Mouse (Mus musculus): ENCODE data around the gene Nod2. TPM values are rescaled to one million over a fixed set of nuclear protein-coding genes. Genes with fewer than 3 reads are reported as not detected.

Gene Nod2
- polyA plus RNA-seq, 1 experiment from 2014 or later, result 0.13 TPM

DNA sequence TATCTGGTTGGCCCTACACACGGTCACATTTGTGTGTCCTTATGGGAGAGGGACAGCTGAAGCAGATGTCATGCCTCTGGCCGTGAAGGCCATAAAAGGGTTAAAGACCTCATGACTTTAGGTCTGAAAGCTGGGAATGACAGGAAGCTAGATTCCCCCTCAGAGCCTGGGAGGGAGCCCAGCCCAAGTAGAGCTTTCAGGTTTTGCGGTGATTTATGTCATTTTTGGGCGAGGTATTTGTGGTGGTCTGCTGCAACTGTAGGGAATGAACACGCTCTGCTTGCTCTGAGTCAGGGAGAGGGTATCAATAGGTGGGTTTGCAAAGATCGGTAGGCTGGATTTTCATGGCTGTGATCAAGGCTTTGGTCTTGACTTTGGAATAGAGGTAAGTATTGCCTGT lies 42.8 kb downstream of the Nod2 start:
- no peaks in the 10 kb centered on the region for H3K36me3 ChIP-seq (ENCODE audit: control insufficient read depth, insufficient read depth, low read length)
- WGBS, result 74% methylated on average over 6 of the region's 6 CpGs
- no peak overlapping the region for H3K4me2 ChIP-seq (replicated peaks; ENCODE audit: low read depth, low read length)
- no peak overlapping the region for H3K4me3 ChIP-seq (ENCODE audit: low read depth, low read length)
- no peak overlapping the region for H3K9ac ChIP-seq (replicated peaks; ENCODE audit: low read depth, low read length)
- H3K27ac ChIP-seq (ENCODE audit: low read length), result no peak overlapping the region
- no peaks in the 10 kb centered on the region for H3K4me1 ChIP-seq (ENCODE audit: control insufficient read depth, insufficient read depth, low read length)
- H3K27me3 ChIP-seq (ENCODE audit: control insufficient read depth, insufficient read depth, low read length), result no peaks in the 10 kb centered on the region
- no peak for ATAC-seq (ENCODE audit: insufficient number of reproducible peaks, insufficient read depth, low FRiP score, low read depth)
- H3K9me3 ChIP-seq (ENCODE audit: control insufficient read depth, low read depth, low read length), result no peaks in the 10 kb centered on the region

DNA sequence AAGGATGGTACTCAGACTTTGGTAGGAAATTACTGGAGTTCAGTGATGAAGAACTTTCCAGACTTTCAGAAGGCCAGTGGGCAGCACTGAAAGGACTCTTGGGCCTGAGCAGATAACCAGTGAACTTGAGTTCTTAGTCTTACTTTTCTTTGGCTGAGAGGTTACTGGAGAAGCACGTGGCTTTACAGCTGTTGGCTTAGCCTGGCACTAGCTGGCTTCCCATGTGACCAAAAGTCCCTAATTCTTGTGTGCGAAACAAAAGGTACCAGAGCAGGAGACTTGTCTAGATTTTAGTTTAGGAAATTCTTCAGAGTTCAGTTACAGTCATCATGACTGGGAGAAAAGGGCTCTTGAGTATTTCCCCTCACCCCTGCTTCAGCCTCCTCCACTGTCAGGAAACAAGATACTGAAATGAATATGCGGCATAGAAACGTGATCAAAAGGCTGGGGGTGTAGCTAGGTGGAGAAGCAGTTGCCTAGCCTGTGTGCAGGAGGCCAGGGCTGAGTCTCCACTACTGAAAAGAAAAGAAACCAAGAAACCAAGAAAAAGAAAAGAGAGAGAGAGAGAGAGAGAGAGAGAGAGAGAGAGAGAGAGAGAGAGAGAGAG lies 44.3 kb downstream of the Nod2 start:
- H3K4me1 ChIP-seq (ENCODE audit: control insufficient read depth, insufficient read depth, low read length), result no peaks in the 10 kb centered on the region
- no peaks in the 10 kb centered on the region for H3K9me3 ChIP-seq (ENCODE audit: control insufficient read depth, low read depth, low read length)
- H3K36me3 ChIP-seq (ENCODE audit: control insufficient read depth, insufficient read depth, low read length), result no peaks in the 10 kb centered on the region
- H3K4me3 ChIP-seq (ENCODE audit: low read depth, low read length), result no peak overlapping the region
- no peak for ATAC-seq (ENCODE audit: insufficient number of reproducible peaks, insufficient read depth, low FRiP score, low read depth)
- no peak overlapping the region for H3K9ac ChIP-seq (replicated peaks; ENCODE audit: low read depth, low read length)
- no peaks in the 10 kb centered on the region for H3K27me3 ChIP-seq (ENCODE audit: control insufficient read depth, insufficient read depth, low read length)
- H3K4me2 ChIP-seq (replicated peaks; ENCODE audit: low read depth, low read length), result no peak overlapping the region
- no peak overlapping the region for H3K27ac ChIP-seq (ENCODE audit: low read length)
- 37% methylated on average over 4 of the region's 4 CpGs for WGBS

DNA sequence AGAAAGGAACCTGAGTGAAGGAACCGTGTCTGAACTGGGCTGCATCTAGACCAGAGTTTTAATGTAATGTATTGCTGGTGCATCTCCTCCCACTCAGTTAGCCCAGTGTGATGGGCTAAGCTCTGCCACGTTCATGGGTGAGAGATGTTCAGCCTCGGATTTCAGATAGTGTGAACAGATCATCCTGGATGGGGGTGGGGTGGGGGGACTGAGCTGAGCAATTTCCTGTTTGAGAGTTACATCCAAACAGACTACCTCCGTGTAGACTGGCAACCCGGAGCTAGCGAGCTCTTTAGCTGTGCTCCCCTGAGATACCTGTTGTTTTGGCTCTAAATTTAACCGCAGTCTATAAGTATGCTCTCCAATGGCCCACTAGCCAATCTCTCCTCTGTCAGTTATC lies 44.8 kb downstream of the Nod2 start:
- no peak for ATAC-seq (ENCODE audit: insufficient number of reproducible peaks, insufficient read depth, low FRiP score, low read depth)
- no peaks in the 10 kb centered on the region for H3K36me3 ChIP-seq (ENCODE audit: control insufficient read depth, insufficient read depth, low read length)
- H3K9ac ChIP-seq (replicated peaks; ENCODE audit: low read depth, low read length), result no peak overlapping the region
- no peaks in the 10 kb centered on the region for H3K27me3 ChIP-seq (ENCODE audit: control insufficient read depth, insufficient read depth, low read length)
- no peak overlapping the region for H3K27ac ChIP-seq (ENCODE audit: low read length)
- 28% methylated on average over 7 of the region's 7 CpGs for WGBS
- no peak overlapping the region for H3K4me2 ChIP-seq (replicated peaks; ENCODE audit: low read depth, low read length)
- no peaks in the 10 kb centered on the region for H3K4me1 ChIP-seq (ENCODE audit: control insufficient read depth, insufficient read depth, low read length)
- H3K4me3 ChIP-seq (ENCODE audit: low read depth, low read length), result no peak overlapping the region
- no peaks in the 10 kb centered on the region for H3K9me3 ChIP-seq (ENCODE audit: control insufficient read depth, low read depth, low read length)

DNA sequence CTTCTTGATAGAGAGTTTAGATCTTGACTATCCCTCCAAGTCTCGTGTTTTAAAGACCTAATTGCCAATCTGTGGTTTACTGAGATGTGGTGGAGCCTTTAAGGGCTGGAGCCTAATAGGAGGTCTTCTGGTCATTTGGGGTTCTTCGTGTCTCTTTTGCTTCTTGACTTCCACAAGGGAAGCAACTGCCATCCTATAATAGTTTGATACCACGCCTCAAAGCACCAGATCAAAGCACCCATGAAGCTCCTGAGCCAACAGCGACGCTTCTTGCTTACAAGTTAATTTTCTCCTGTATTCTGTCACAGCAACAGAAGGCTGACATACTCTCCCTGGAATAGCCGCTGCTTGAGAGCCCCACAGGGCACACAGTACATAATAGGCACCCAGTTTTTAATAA lies 45.8 kb downstream of the Nod2 start:
- no peaks in the 10 kb centered on the region for H3K9me3 ChIP-seq (ENCODE audit: control insufficient read depth, low read depth, low read length)
- no peak overlapping the region for H3K9ac ChIP-seq (replicated peaks; ENCODE audit: low read depth, low read length)
- WGBS, result 86% methylated on average over 6 of the region's 6 CpGs
- no peak overlapping the region for H3K27ac ChIP-seq (ENCODE audit: low read length)
- peaks cover 3% of the 10 kb centered on the region; the same call in 1 of the 2 replicates for H3K4me1 ChIP-seq (ENCODE audit: control insufficient read depth, insufficient read depth, low read length)
- no peak for ATAC-seq (ENCODE audit: insufficient number of reproducible peaks, insufficient read depth, low FRiP score, low read depth)
- H3K4me2 ChIP-seq (replicated peaks; ENCODE audit: low read depth, low read length), result no peak overlapping the region
- H3K36me3 ChIP-seq (ENCODE audit: control insufficient read depth, insufficient read depth, low read length), result no peaks in the 10 kb centered on the region
- H3K4me3 ChIP-seq (ENCODE audit: low read depth, low read length), result no peak overlapping the region
- no peaks in the 10 kb centered on the region for H3K27me3 ChIP-seq (ENCODE audit: control insufficient read depth, insufficient read depth, low read length)

DNA sequence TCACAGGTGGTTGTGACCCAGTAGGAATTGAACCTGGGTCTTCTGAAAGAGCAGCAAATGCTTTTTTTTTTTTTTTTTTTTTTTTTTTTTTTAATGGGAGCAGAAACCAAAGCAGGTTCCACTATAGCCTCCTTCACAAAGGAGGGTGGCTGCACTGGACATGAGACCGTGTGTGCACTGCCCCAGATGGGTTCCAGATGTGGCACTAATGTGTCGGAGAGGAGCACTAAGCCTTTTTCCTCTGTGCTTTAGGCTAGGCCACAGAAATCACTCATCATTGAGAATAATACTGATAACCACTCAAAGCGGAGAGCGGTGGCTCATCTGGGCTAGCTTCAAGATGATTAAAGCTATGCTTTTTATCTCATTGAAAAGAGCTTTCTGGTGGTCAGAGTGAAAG lies 46.3 kb downstream of the Nod2 start:
- 76% methylated on average over 4 of the region's 4 CpGs for WGBS
- no peak for ATAC-seq (ENCODE audit: insufficient number of reproducible peaks, insufficient read depth, low FRiP score, low read depth)
- no peaks in the 10 kb centered on the region for H3K27me3 ChIP-seq (ENCODE audit: control insufficient read depth, insufficient read depth, low read length)
- H3K4me1 ChIP-seq (ENCODE audit: control insufficient read depth, insufficient read depth, low read length), result peaks cover 5% of the 10 kb centered on the region; the same call in 1 of the 2 replicates
- H3K4me2 ChIP-seq (replicated peaks; ENCODE audit: low read depth, low read length), result no peak overlapping the region
- no peak overlapping the region for H3K9ac ChIP-seq (replicated peaks; ENCODE audit: low read depth, low read length)
- H3K4me3 ChIP-seq (ENCODE audit: low read depth, low read length), result no peak overlapping the region
- no peak overlapping the region for H3K27ac ChIP-seq (ENCODE audit: low read length)
- no peaks in the 10 kb centered on the region for H3K9me3 ChIP-seq (ENCODE audit: control insufficient read depth, low read depth, low read length)
- no peaks in the 10 kb centered on the region for H3K36me3 ChIP-seq (ENCODE audit: control insufficient read depth, insufficient read depth, low read length)

DNA sequence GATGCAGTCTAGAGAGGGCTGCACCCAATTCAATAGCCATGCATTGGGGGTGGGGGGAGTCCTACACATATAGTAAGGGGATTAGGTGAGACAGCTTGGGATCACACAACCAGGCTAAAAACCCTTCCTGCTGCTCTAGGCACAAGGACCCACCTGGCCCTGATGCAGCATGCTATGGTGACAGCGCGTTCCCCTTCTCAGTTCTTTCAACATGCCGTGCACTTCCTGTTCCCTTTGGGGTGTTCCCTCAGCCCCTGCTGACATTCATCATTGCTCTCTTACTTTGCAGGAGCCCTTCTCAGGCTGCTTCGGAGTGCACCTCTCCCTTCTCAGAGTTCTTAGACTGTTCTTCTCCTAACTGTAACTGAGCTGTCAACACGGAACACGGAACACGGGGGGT lies 47.2 kb downstream of the Nod2 start:
- Histone ChIP-seq H3K36me3 (ENCODE audit: control insufficient read depth, insufficient read depth, low read length) (no peaks in the 10 kb centered on the region), H3K4me3 (ENCODE audit: low read depth, low read length) (no peak overlapping the region), H3K4me1 (ENCODE audit: control insufficient read depth, insufficient read depth, low read length) (peaks cover 5% of the 10 kb centered on the region; the same call in 1 of the 2 replicates), H3K27ac (ENCODE audit: low read length) (no peak overlapping the region), H3K9me3 (ENCODE audit: control insufficient read depth, low read depth, low read length) (no peaks in the 10 kb centered on the region), H3K27me3 (ENCODE audit: control insufficient read depth, insufficient read depth, low read length) (no peaks in the 10 kb centered on the region), H3K4me2 (replicated peaks; ENCODE audit: low read depth, low read length) (no peak overlapping the region), H3K9ac (replicated peaks; ENCODE audit: low read depth, low read length) (no peak overlapping the region)
- no peak for ATAC-seq (ENCODE audit: insufficient number of reproducible peaks, insufficient read depth, low FRiP score, low read depth)
- WGBS, result 58% methylated on average over 7 of the region's 7 CpGs

DNA sequence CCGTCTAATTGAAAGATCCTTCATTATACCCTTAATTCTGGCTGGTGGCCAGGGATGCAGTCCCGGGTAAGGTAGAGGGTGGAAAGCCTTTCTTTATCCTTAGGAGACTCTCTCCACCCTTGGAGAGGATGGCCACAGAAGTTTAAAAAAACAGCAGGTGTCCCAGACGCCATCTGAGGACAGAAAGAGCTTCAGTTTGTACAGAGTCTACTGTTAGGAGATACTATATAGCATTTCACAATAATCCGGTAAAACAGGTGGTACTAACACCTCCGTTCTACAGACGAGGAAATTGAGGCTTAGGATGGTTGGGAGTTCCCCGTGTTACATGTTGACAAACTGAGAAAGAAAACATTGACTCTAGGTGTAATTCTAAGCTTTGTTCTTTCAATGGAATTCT lies 49.1 kb downstream of the Nod2 start:
- ATAC-seq (ENCODE audit: insufficient number of reproducible peaks, insufficient read depth, low FRiP score, low read depth), result no peak
- no peak overlapping the region for H3K27ac ChIP-seq (ENCODE audit: low read length)
- no peak overlapping the region for H3K9ac ChIP-seq (replicated peaks; ENCODE audit: low read depth, low read length)

DNA sequence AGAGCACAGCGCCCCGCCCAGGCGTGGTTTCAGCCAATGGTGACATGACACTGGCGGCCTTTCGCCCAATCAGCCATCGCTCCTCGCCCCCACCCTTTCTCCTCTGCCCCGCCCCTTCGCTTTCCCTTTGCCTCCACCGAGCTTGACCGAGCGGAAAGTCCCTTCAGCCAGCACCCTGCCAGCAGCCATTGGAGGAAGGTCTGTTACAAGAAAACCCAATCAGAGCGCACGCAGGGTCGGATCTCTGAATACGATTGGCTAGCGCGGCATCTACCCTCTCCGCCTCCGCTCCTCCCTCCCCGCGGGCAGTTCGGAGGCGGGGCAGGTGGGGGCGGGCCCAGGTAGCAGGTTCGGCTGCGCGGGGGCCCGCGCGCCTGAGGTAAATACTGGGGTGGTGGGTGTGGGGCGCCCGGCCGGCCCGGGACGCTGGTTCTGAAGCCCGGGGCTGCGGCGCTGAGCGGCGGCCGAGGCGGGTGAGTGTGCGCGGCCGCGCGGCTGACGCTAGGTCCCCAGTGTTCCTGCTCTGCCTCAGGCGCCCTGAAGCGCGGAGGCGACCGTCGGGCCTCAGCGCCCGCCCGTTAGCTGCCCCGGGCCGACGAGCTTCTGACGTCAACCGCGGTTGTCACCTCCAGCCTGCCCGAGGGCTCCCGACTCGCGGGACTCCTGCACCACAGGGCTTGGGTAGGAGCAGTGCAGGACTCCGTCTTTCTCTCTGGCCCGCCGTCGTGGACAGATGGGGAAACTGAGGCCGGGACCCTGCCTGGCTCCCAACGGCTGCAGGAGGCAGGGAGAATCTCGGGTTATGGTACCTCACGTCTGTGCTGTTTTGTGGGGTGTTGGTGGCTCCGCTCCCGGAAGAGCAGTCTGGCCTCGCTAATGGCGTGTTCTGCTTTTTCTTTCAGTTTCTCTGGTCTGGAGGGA lies 49.9 kb downstream of the Nod2 start, which contains the start of gene Cyld:
TSS of gene Cyld (plus strand) at position 308 of the 921 bp plus-strand sequence.
- Histone ChIP-seq H3K27me3 (ENCODE audit: control insufficient read depth, insufficient read depth, low read length) (no peaks in the 10 kb centered on the region), H3K4me2 (replicated peaks; ENCODE audit: low read depth, low read length) (peak within 1 kb of the TSS; percentile 56), H3K27ac (ENCODE audit: low read length) (peak within 1 kb of the TSS; percentile 44), H3K4me1 (ENCODE audit: control insufficient read depth, insufficient read depth, low read length) (peaks cover 5% of the 10 kb centered on the region; the same call in 1 of the 2 replicates), H3K36me3 (ENCODE audit: control insufficient read depth, insufficient read depth, low read length) (no peaks in the 10 kb centered on the region), H3K9ac (replicated peaks; ENCODE audit: low read depth, low read length) (peak within 1 kb of the TSS; percentile 60), H3K9me3 (ENCODE audit: control insufficient read depth, low read depth, low read length) (no peaks in the 10 kb centered on the region), H3K4me3 (ENCODE audit: low read depth, low read length) (peak within 1 kb of the TSS; percentile 85)
- WGBS, result under 1% methylated on average over 64 of the region's 80 CpGs
- peak; percentile 100 for ATAC-seq (ENCODE audit: insufficient number of reproducible peaks, insufficient read depth, low FRiP score, low read depth)

More for the DNA sequence above, 49.1 kb downstream of the Nod2 start:
- Histone ChIP-seq H3K36me3 (ENCODE audit: control insufficient read depth, insufficient read depth, low read length) (no peaks in the 10 kb centered on the region), H3K27me3 (ENCODE audit: control insufficient read depth, insufficient read depth, low read length) (no peaks in the 10 kb centered on the region), H3K4me1 (ENCODE audit: control insufficient read depth, insufficient read depth, low read length) (peaks cover 5% of the 10 kb centered on the region; the same call in 1 of the 2 replicates), H3K4me3 (ENCODE audit: low read depth, low read length) (peak overlapping the region; percentile 26), H3K9me3 (ENCODE audit: control insufficient read depth, low read depth, low read length) (no peaks in the 10 kb centered on the region), H3K4me2 (replicated peaks; ENCODE audit: low read depth, low read length) (peak overlapping the region; percentile 48)
- WGBS, result 18% methylated on average over 7 of the region's 7 CpGs
